Mouse (Mus musculus) MEL (cell line): ENCODE measurements around the gene Chst1.

Source experiments
- CTCF ChIP-seq, 3 experiments: IDR thresholded peaks in 2 of 3; conservative IDR thresholded peaks in 1 of 3; 2 replicates each; pipeline ENCODE4 v1.5.1; 2011 to 2012; ENCODE audit warnings: low read length in 3 of 3, low read depth in 2 of 3, mild to moderate bottlenecking in 2 of 3, improper control_type of control experiment in 1 of 3, inconsistent platforms in 1 of 3, mixed read lengths in 1 of 3, moderate library complexity in 1 of 3; ENCODE audit not compliant: control insufficient read depth in 1 of 3, insufficient read depth in 1 of 3, poor library complexity in 1 of 3, severe bottlenecking in 1 of 3
- ELF1 ChIP-seq: IDR thresholded peaks from 2 replicates; pipeline ENCODE4 v1.6.1; 2014; ENCODE audit warnings: low read depth, mild to moderate bottlenecking, inconsistent platforms, low read length, improper control_type of control experiment, moderate library complexity
- EP300 ChIP-seq, 2 experiments: IDR thresholded peaks; 2 replicates each; pipeline ENCODE4 v1.6.1; 2011; ENCODE audit warnings: improper control_type of control experiment in 2 of 2, low read length in 2 of 2, low read depth in 1 of 2, mild to moderate bottlenecking in 1 of 2
- JUND ChIP-seq: IDR thresholded peaks from 2 replicates; pipeline ENCODE4 v1.6.1; 2011; ENCODE audit warnings: low read depth, mild to moderate bottlenecking, improper control_type of control experiment, low read length
- KAT2A ChIP-seq: conservative IDR thresholded peaks from 2 replicates; pipeline ENCODE4 v1.6.1; 2012; ENCODE audit warnings: low read depth, low read length, improper control_type of control experiment, inconsistent platforms
- MAFK ChIP-seq: IDR thresholded peaks from 2 replicates; pipeline ENCODE4 v1.6.1; 2011; ENCODE audit warnings: low read depth, mild to moderate bottlenecking, low read length, improper control_type of control experiment, borderline replicate concordance
- MAX ChIP-seq: IDR thresholded peaks from 2 replicates; pipeline ENCODE4 v1.6.1; 2011; ENCODE audit warnings: low read length, improper control_type of control experiment
- MYC ChIP-seq: IDR thresholded peaks from 2 replicates; pipeline ENCODE4 v1.6.1; 2011; ENCODE audit warnings: low read depth, mild to moderate bottlenecking, low read length, improper control_type of control experiment, moderate library complexity
- NELFE ChIP-seq: IDR thresholded peaks from 2 replicates; pipeline ENCODE4 v1.6.1; 2011; ENCODE audit warnings: low read depth, low read length, improper control_type of control experiment
- NRF1 ChIP-seq: IDR thresholded peaks from 2 replicates; pipeline ENCODE4 v1.6.1; 2014; ENCODE audit warnings: low read depth, mild to moderate bottlenecking, inconsistent platforms, low read length, improper control_type of control experiment, moderate library complexity; ENCODE audit not compliant: poor library complexity, insufficient read depth, severe bottlenecking
- POLR2A ChIP-seq, 2 experiments: IDR thresholded peaks; 2 replicates each; pipeline ENCODE4 v1.6.1; 2011 to 2012; ENCODE audit warnings: low read length in 2 of 2, mild to moderate bottlenecking in 2 of 2, control low read depth in 1 of 2, improper control_type of control experiment in 1 of 2, low read depth in 1 of 2, moderate library complexity in 1 of 2; ENCODE audit not compliant: control insufficient read depth in 1 of 2, insufficient read depth in 1 of 2, poor library complexity in 1 of 2
- TCF12 ChIP-seq: IDR thresholded peaks from 2 replicates; pipeline ENCODE4 v1.6.1; 2014; ENCODE audit warnings: low read depth, mild to moderate bottlenecking, inconsistent platforms, low read length, improper control_type of control experiment, moderate library complexity
- USF2 ChIP-seq, 2 experiments: IDR thresholded peaks; 2 replicates each; pipeline ENCODE4 v1.6.1; 2011 to 2012; ENCODE audit warnings: improper control_type of control experiment in 2 of 2, low read length in 2 of 2, borderline replicate concordance in 1 of 2, inconsistent platforms in 1 of 2, low read depth in 1 of 2, mild to moderate bottlenecking in 1 of 2; ENCODE audit not compliant: insufficient read depth in 1 of 2
- ZNF384 ChIP-seq: IDR thresholded peaks from 2 replicates; pipeline ENCODE4 v1.6.1; 2012; ENCODE audit warnings: low read depth, mild to moderate bottlenecking, inconsistent platforms, low read length, improper control_type of control experiment

DNA sequence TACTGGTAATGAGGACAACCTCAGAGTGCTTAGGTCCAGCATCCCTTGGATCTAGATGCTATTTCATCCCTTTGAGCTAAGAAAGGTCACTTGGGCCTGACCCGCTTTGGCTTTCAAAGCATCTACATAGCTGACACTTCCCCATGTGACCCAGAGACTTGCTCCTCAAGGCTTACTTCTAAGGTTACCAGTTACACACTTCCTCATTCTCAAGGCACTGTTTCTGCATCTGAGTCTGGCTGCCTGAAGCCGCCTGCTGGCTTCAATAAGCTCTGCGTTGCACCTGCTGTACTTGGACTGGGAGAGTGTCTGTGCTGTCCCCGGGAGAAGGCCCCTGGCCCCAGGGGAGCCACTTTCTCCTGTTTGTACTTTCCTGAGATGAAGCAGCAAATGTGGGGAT is 36.6 kb upstream of the Chst1 start:
- TF ChIP-seq ELF1 (no peak), NRF1 (no peak), POLR2A (IDR thresholded peaks at IDR 0.05; ENCODE audit: control insufficient read depth in 1 of 2, insufficient read depth in 1 of 2, low read depth in 1 of 2, low read length in 2 of 2, poor library complexity in 1 of 2) (no peak), ZNF384 (no peak), USF2 (IDR thresholded peaks at IDR 0.05; ENCODE audit: borderline replicate concordance in 1 of 2, insufficient read depth in 1 of 2, low read depth in 1 of 2, low read length in 2 of 2) (no peak), EP300 (IDR thresholded peaks at IDR 0.05; ENCODE audit: low read depth in 1 of 2, low read length in 2 of 2) (no peak), CTCF (IDR thresholded peaks at IDR 0.05 in 2 of 3, conservative IDR thresholded peaks at IDR 0.05 in 1 of 3; ENCODE audit: control insufficient read depth in 1 of 3, insufficient read depth in 1 of 3, low read depth in 2 of 3, low read length in 3 of 3, poor library complexity in 1 of 3, severe bottlenecking in 1 of 3) (peak in 1 of 3 experiments; percentile 21; a peak in 2 of 6 replicates), MYC (no peak), MAX (no peak), JUND (no peak), TCF12 (no peak), KAT2A (no peak), NELFE (no peak), MAFK (no peak)
